Mouse (Mus musculus) forebrain, embryonic 15.5 days (tissue): ENCODE data around the gene Pcdh7. TPM values are rescaled to one million over a fixed set of nuclear protein-coding genes. Genes with fewer than 3 reads are reported as not detected.
A peak's percentile ranks its signal among the peaks of the same experiment; 100 is the strongest.

Experiments used
- ATAC-seq: fragments of 200-750 bp; cut with Nextera tagmentation; replicated peaks from 2 replicates; pipeline ENCODE4 v1.8.0; 2017; ENCODE audit warnings: mild to moderate bottlenecking, moderate TSS enrichment, moderate library complexity
- H3K27ac ChIP-seq: fragments of 300-500 bp; sonication (generic); replicated peaks from 2 replicates; pipeline ENCODE4 v1.5.1; 2015; ENCODE audit warnings: mild to moderate bottlenecking, inconsistent platforms
- H3K27me3 ChIP-seq: fragments of 300-500 bp; sonication (generic); 2 replicates; pipeline ENCODE4 v1.6.1; 2015; ENCODE audit warnings: inconsistent platforms
- H3K36me3 ChIP-seq: fragments of 300-500 bp; sonication (generic); 2 replicates; pipeline ENCODE4 v1.6.1; 2015; ENCODE audit warnings: mild to moderate bottlenecking, inconsistent platforms
- H3K4me1 ChIP-seq: fragments of 300-500 bp; sonication (generic); 2 replicates; pipeline ENCODE4 v1.6.1; 2015; ENCODE audit warnings: inconsistent platforms
- H3K4me2 ChIP-seq: fragments of 300-500 bp; sonication (generic); replicated peaks from 2 replicates; pipeline ENCODE4 v1.6.1; 2015; ENCODE audit warnings: mild to moderate bottlenecking, inconsistent platforms
- H3K4me3 ChIP-seq: fragments of 300-500 bp; sonication (generic); 2 replicates; pipeline ENCODE4 v1.5.1; 2015; ENCODE audit warnings: mild to moderate bottlenecking, inconsistent platforms
- H3K9ac ChIP-seq: fragments of 300-500 bp; sonication (generic); replicated peaks from 2 replicates; pipeline ENCODE4 v1.6.1; 2015; ENCODE audit warnings: mild to moderate bottlenecking, inconsistent platforms
- H3K9me3 ChIP-seq: fragments of 300-500 bp; sonication (generic); 2 replicates; pipeline ENCODE4 v1.6.1; 2016; ENCODE audit warnings: inconsistent platforms
- WGBS: fragments of 180-500 bp; shearing (Covaris S2); methylation state at CpG from one replicate; pipeline ENCODE4 v1.1.7; 2015; ENCODE audit warnings: mixed read lengths; 5-methylcytosine and 5-hydroxymethylcytosine counted together
- polyA plus RNA-seq: library from polyadenylated mRNA; unstranded; fragments of >200 nt; fragmentation: Nextera tagmentation; extraction: Ambion mirVana; gene quantifications from 2 replicates; pipeline ENCODE4 v1.2.1, GENCODE M21; 2015

Pcdh7 gene
- polyA plus RNA-seq, 1 experiment from 2014 or later = 13.3 TPM

GRCm38 (mm10) chr5:57757436-57757898 is 39.7 kb downstream of the Pcdh7 start:
- WGBS = 25% methylated on average over 4 of the region's 4 CpGs
- Histone ChIP-seq H3K27me3 (no peaks in the 10 kb centered on the region), H3K4me3 (no peak overlapping the region), H3K4me1 (no peaks in the 10 kb centered on the region), H3K27ac (no peak overlapping the region), H3K4me2 (no peak overlapping the region), H3K9me3 (no peaks in the 10 kb centered on the region), H3K36me3 (no peaks in the 10 kb centered on the region), H3K9ac (no peak overlapping the region)
- ATAC-seq = no peak

GRCm38 (mm10) chr5:57758968-57759367 is 41.2 kb downstream of the Pcdh7 start:
- no peak overlapping the region for H3K9ac ChIP-seq
- H3K4me2 ChIP-seq = no peak overlapping the region

GRCm38 (mm10) chr5:57760069-57761063 is 42.6 kb downstream of the Pcdh7 start:
- Histone ChIP-seq H3K4me3 (no peak overlapping the region), H3K9ac (no peak overlapping the region), H3K4me1 (no peaks in the 10 kb centered on the region), H3K9me3 (no peaks in the 10 kb centered on the region), H3K27me3 (no peaks in the 10 kb centered on the region), H3K4me2 (no peak overlapping the region), H3K36me3 (no peaks in the 10 kb centered on the region), H3K27ac (no peak overlapping the region)
- ATAC-seq = no peak
- WGBS = 69% methylated on average over 6 of the region's 6 CpGs

More at GRCm38 (mm10) chr5:57758968-57759367, 41.2 kb downstream of the Pcdh7 start:
- Histone ChIP-seq H3K27me3 (no peaks in the 10 kb centered on the region), H3K4me1 (no peaks in the 10 kb centered on the region), H3K4me3 (no peak overlapping the region), H3K36me3 (no peaks in the 10 kb centered on the region), H3K9me3 (no peaks in the 10 kb centered on the region), H3K27ac (no peak overlapping the region)
- no peak for ATAC-seq

- H3K4me3 ChIP-seq = no peak overlapping the region
- H3K27ac ChIP-seq = no peak overlapping the region
- no peak overlapping the region for H3K9ac ChIP-seq
- 29% methylated on average over 3 of the region's 3 CpGs for WGBS
- ATAC-seq = no peak
- no peaks in the 10 kb centered on the region for H3K36me3 ChIP-seq
- H3K9me3 ChIP-seq = no peaks in the 10 kb centered on the region
- H3K4me1 ChIP-seq = peaks cover 1% of the 10 kb centered on the region; the same call in 1 of the 2 replicates
- H3K4me2 ChIP-seq = no peak overlapping the region
- no peaks in the 10 kb centered on the region for H3K27me3 ChIP-seq
Measured at GRCm38 (mm10) chr5:57765356-57765755, 47.6 kb downstream of the Pcdh7 start.

GRCm38 (mm10) chr5:57767346-57767745 is 49.6 kb downstream of the Pcdh7 start:
- Histone ChIP-seq H3K36me3 (no peaks in the 10 kb centered on the region), H3K27ac (no peak overlapping the region), H3K4me1 (peaks cover 4% of the 10 kb centered on the region; the same call in 1 of the 2 replicates), H3K4me3 (no peak overlapping the region), H3K4me2 (no peak overlapping the region), H3K9me3 (no peaks in the 10 kb centered on the region), H3K9ac (no peak overlapping the region), H3K27me3 (no peaks in the 10 kb centered on the region)
- 29% methylated on average over 3 of the region's 3 CpGs for WGBS
- no peak for ATAC-seq

- H3K4me2 ChIP-seq = no peak overlapping the region
- H3K27ac ChIP-seq = no peak overlapping the region
- H3K9me3 ChIP-seq = no peaks in the 10 kb centered on the region
- H3K27me3 ChIP-seq = no peaks in the 10 kb centered on the region
- no peak for ATAC-seq
- H3K4me3 ChIP-seq = no peak overlapping the region
- 76% methylated on average over 10 of the region's 10 CpGs for WGBS
- H3K9ac ChIP-seq = no peak overlapping the region
- no peaks in the 10 kb centered on the region for H3K36me3 ChIP-seq
- peaks cover 4% of the 10 kb centered on the region; the same call in 1 of the 2 replicates for H3K4me1 ChIP-seq
Measured at GRCm38 (mm10) chr5:57768469-57769022, 50.8 kb downstream of the Pcdh7 start.

GRCm38 (mm10) chr5:57769644-57770043 is 51.9 kb downstream of the Pcdh7 start:
- no peak overlapping the region for H3K4me3 ChIP-seq
- H3K9ac ChIP-seq = no peak overlapping the region
- H3K9me3 ChIP-seq = no peaks in the 10 kb centered on the region
- peaks cover 4% of the 10 kb centered on the region; the same call in 1 of the 2 replicates for H3K4me1 ChIP-seq
- ATAC-seq = no peak
- WGBS = 96% methylated on average over 7 of the region's 7 CpGs
- no peak overlapping the region for H3K4me2 ChIP-seq
- no peaks in the 10 kb centered on the region for H3K27me3 ChIP-seq
- H3K36me3 ChIP-seq = no peaks in the 10 kb centered on the region
- no peak overlapping the region for H3K27ac ChIP-seq

GRCm38 (mm10) chr5:57770364-57770763 is 52.6 kb downstream of the Pcdh7 start:
- 63% methylated on average over 3 of the region's 3 CpGs for WGBS
- Histone ChIP-seq H3K4me3 (no peak overlapping the region), H3K36me3 (no peaks in the 10 kb centered on the region), H3K9me3 (no peaks in the 10 kb centered on the region), H3K4me1 (peaks cover 4% of the 10 kb centered on the region; the same call in 1 of the 2 replicates), H3K9ac (no peak overlapping the region), H3K4me2 (no peak overlapping the region), H3K27ac (no peak overlapping the region), H3K27me3 (no peaks in the 10 kb centered on the region)
- peak; percentile 69 for ATAC-seq

GRCm38 (mm10) chr5:57771122-57771521 is 53.4 kb downstream of the Pcdh7 start:
- 35% methylated on average over 6 of the region's 6 CpGs for WGBS
- ATAC-seq = no peak
- no peaks in the 10 kb centered on the region for H3K9me3 ChIP-seq

GRCm38 (mm10) chr5:57772711-57773110 is 54.9 kb downstream of the Pcdh7 start:
- Histone ChIP-seq H3K9me3 (no peaks in the 10 kb centered on the region), H3K36me3 (no peaks in the 10 kb centered on the region), H3K27ac (no peak overlapping the region), H3K9ac (no peak overlapping the region), H3K4me1 (peaks cover 4% of the 10 kb centered on the region; the same call in 1 of the 2 replicates), H3K4me3 (no peak overlapping the region), H3K27me3 (no peaks in the 10 kb centered on the region), H3K4me2 (no peak overlapping the region)
- no peak for ATAC-seq
- WGBS = 74% methylated on average over 3 of the region's 3 CpGs

More at GRCm38 (mm10) chr5:57771122-57771521, 53.4 kb downstream of the Pcdh7 start:
- no peak overlapping the region for H3K27ac ChIP-seq
- no peaks in the 10 kb centered on the region for H3K36me3 ChIP-seq
- no peak overlapping the region for H3K4me3 ChIP-seq
- no peak overlapping the region for H3K9ac ChIP-seq
- no peak overlapping the region for H3K4me2 ChIP-seq
- no peaks in the 10 kb centered on the region for H3K27me3 ChIP-seq
- H3K4me1 ChIP-seq = peaks cover 4% of the 10 kb centered on the region; the same call in 1 of the 2 replicates

- ATAC-seq = no peak
- no peak overlapping the region for H3K4me2 ChIP-seq
- H3K4me3 ChIP-seq = no peak overlapping the region
- H3K27ac ChIP-seq = no peak overlapping the region
- H3K27me3 ChIP-seq = no peaks in the 10 kb centered on the region
- WGBS = 70% methylated on average over 2 of the region's 2 CpGs
- no peaks in the 10 kb centered on the region for H3K9me3 ChIP-seq
- peaks cover 4% of the 10 kb centered on the region; the same call in 1 of the 2 replicates for H3K4me1 ChIP-seq
- no peaks in the 10 kb centered on the region for H3K36me3 ChIP-seq
- no peak overlapping the region for H3K9ac ChIP-seq
Measured at GRCm38 (mm10) chr5:57774496-57774895, 56.7 kb downstream of the Pcdh7 start.

- no peak overlapping the region for H3K9ac ChIP-seq
- H3K4me3 ChIP-seq = no peak overlapping the region
- H3K27me3 ChIP-seq = no peaks in the 10 kb centered on the region
- WGBS = 36% methylated on average over 3 of the region's 3 CpGs
- no peak overlapping the region for H3K27ac ChIP-seq
- ATAC-seq = no peak
- no peaks in the 10 kb centered on the region for H3K9me3 ChIP-seq
- H3K4me2 ChIP-seq = no peak overlapping the region
- no peaks in the 10 kb centered on the region for H3K4me1 ChIP-seq
- H3K36me3 ChIP-seq = no peaks in the 10 kb centered on the region
Measured at GRCm38 (mm10) chr5:57778093-57778492, 60.3 kb downstream of the Pcdh7 start.
